Mouse (Mus musculus) MEL (cell line): ENCODE results near the gene Hes2. TPM values are rescaled to one million over a fixed set of nuclear protein-coding genes. Genes with fewer than 3 reads are reported as not detected.

Experiments used
- DNase-seq: peaks from one replicate; pipeline ENCODE4 v3.0.0; 2011; ENCODE audit warnings: low read depth, low spot score
- H3K27ac ChIP-seq: 2 replicates; pipeline ENCODE4 v1.5.1; 2012; ENCODE audit warnings: low read depth, mild to moderate bottlenecking, control low read depth, low read length, moderate library complexity; ENCODE audit not compliant: control insufficient read depth
- H3K27me3 ChIP-seq, 2 experiments: fragments of 150-350 bp in 1 of 2; sonication (generic) in 1 of 2; 2 replicates each; pipeline ENCODE4 v1.6.1; 2012; ENCODE audit warnings: low read length in 2 of 2, mild to moderate bottlenecking in 2 of 2, improper control_type of control experiment in 1 of 2, moderate library complexity in 1 of 2; ENCODE audit not compliant: insufficient read depth in 2 of 2, control insufficient read depth in 1 of 2
- H3K36me3 ChIP-seq, 2 experiments: 2 replicates each; pipeline ENCODE4 v1.6.1; 2012 to 2014; ENCODE audit warnings: low read length in 2 of 2, improper control_type of control experiment in 1 of 2, inconsistent platforms in 1 of 2, mild to moderate bottlenecking in 1 of 2; ENCODE audit not compliant: insufficient read depth in 2 of 2, control insufficient read depth in 1 of 2
- H3K4me1 ChIP-seq, 2 experiments: fragments of 150-350 bp in 1 of 2; sonication (generic) in 1 of 2; 2 replicates each; pipeline ENCODE4 v1.6.1; 2012; ENCODE audit warnings: low read length in 2 of 2, improper control_type of control experiment in 1 of 2, mild to moderate bottlenecking in 1 of 2; ENCODE audit not compliant: insufficient read depth in 2 of 2, control insufficient read depth in 1 of 2
- H3K4me3 ChIP-seq, 2 experiments: fragments of 150-350 bp in 1 of 2; sonication (generic) in 1 of 2; 2 replicates each; pipeline ENCODE4 v1.5.1; 2012; ENCODE audit warnings: low read depth in 2 of 2, low read length in 2 of 2, mild to moderate bottlenecking in 2 of 2, moderate library complexity in 2 of 2, control low read depth in 1 of 2, improper control_type of control experiment in 1 of 2; ENCODE audit not compliant: control insufficient read depth in 1 of 2, insufficient read depth in 1 of 2
- H3K79me2 ChIP-seq: 2 replicates; pipeline ENCODE4 v1.6.1; 2012; ENCODE audit warnings: mild to moderate bottlenecking, low read length, moderate library complexity; ENCODE audit not compliant: control insufficient read depth, poor library complexity, insufficient read depth
- H3K9ac ChIP-seq: 2 replicates; pipeline ENCODE4 v1.6.1; 2012; ENCODE audit warnings: low read depth, mild to moderate bottlenecking, control low read depth, low read length, moderate library complexity; ENCODE audit not compliant: control insufficient read depth, poor library complexity, severe bottlenecking
- H3K9me3 ChIP-seq: fragments of 150-350 bp; sonication (generic); replicated peaks from 2 replicates; pipeline ENCODE4 v1.6.1; 2012; ENCODE audit warnings: mild to moderate bottlenecking, low read length, improper control_type of control experiment, moderate library complexity; ENCODE audit not compliant: insufficient read depth
- CHD1 ChIP-seq: IDR thresholded peaks from 2 replicates; pipeline ENCODE4 v1.6.1; 2012; ENCODE audit warnings: low read depth, mild to moderate bottlenecking, inconsistent platforms, low read length, improper control_type of control experiment
- CHD2 ChIP-seq: IDR thresholded peaks from 2 replicates; pipeline ENCODE4 v1.6.1; 2011; ENCODE audit warnings: low read length, improper control_type of control experiment
- CTCF ChIP-seq, 3 experiments: IDR thresholded peaks in 2 of 3; conservative IDR thresholded peaks in 1 of 3; 2 replicates each; pipeline ENCODE4 v1.5.1; 2011 to 2012; ENCODE audit warnings: low read length in 3 of 3, low read depth in 2 of 3, mild to moderate bottlenecking in 2 of 3, improper control_type of control experiment in 1 of 3, inconsistent platforms in 1 of 3, mixed read lengths in 1 of 3, moderate library complexity in 1 of 3; ENCODE audit not compliant: control insufficient read depth in 1 of 3, insufficient read depth in 1 of 3, poor library complexity in 1 of 3, severe bottlenecking in 1 of 3
- E2F4 ChIP-seq: IDR thresholded peaks from 2 replicates; pipeline ENCODE4 v1.6.1; 2011; ENCODE audit warnings: low read depth, low read length, improper control_type of control experiment, borderline replicate concordance
- GABPA ChIP-seq: IDR thresholded peaks from 2 replicates; pipeline ENCODE4 v1.6.1; 2012; ENCODE audit warnings: low read depth, mild to moderate bottlenecking, inconsistent platforms, low read length, improper control_type of control experiment, moderate library complexity
- GATA1 ChIP-seq: IDR thresholded peaks from 2 replicates; pipeline ENCODE4 v1.6.1; 2011; ENCODE audit warnings: low read depth, low read length, improper control_type of control experiment
- JUND ChIP-seq: IDR thresholded peaks from 2 replicates; pipeline ENCODE4 v1.6.1; 2011; ENCODE audit warnings: low read depth, mild to moderate bottlenecking, improper control_type of control experiment, low read length
- KAT2A ChIP-seq: conservative IDR thresholded peaks from 2 replicates; pipeline ENCODE4 v1.6.1; 2012; ENCODE audit warnings: low read depth, low read length, improper control_type of control experiment, inconsistent platforms
- MAX ChIP-seq: IDR thresholded peaks from 2 replicates; pipeline ENCODE4 v1.6.1; 2011; ENCODE audit warnings: low read length, improper control_type of control experiment
- MEF2A ChIP-seq: IDR thresholded peaks from 2 replicates; pipeline ENCODE4 v1.6.1; 2014; ENCODE audit warnings: low read depth, mild to moderate bottlenecking, inconsistent platforms, low read length, improper control_type of control experiment; ENCODE audit not compliant: poor library complexity, insufficient replicate concordance, severe bottlenecking; ENCODE audit errors: extremely low read depth
- MYC ChIP-seq: IDR thresholded peaks from 2 replicates; pipeline ENCODE4 v1.6.1; 2011; ENCODE audit warnings: low read depth, mild to moderate bottlenecking, low read length, improper control_type of control experiment, moderate library complexity
- NELFE ChIP-seq: IDR thresholded peaks from 2 replicates; pipeline ENCODE4 v1.6.1; 2011; ENCODE audit warnings: low read depth, low read length, improper control_type of control experiment
- NRF1 ChIP-seq: IDR thresholded peaks from 2 replicates; pipeline ENCODE4 v1.6.1; 2014; ENCODE audit warnings: low read depth, mild to moderate bottlenecking, inconsistent platforms, low read length, improper control_type of control experiment, moderate library complexity; ENCODE audit not compliant: poor library complexity, insufficient read depth, severe bottlenecking
- POLR2A ChIP-seq, 2 experiments: IDR thresholded peaks; 2 replicates each; pipeline ENCODE4 v1.6.1; 2011 to 2012; ENCODE audit warnings: low read length in 2 of 2, mild to moderate bottlenecking in 2 of 2, control low read depth in 1 of 2, improper control_type of control experiment in 1 of 2, low read depth in 1 of 2, moderate library complexity in 1 of 2; ENCODE audit not compliant: control insufficient read depth in 1 of 2, insufficient read depth in 1 of 2, poor library complexity in 1 of 2
- POLR2AphosphoS2 ChIP-seq: IDR thresholded peaks from 2 replicates; pipeline ENCODE4 v1.6.1; 2011; ENCODE audit warnings: low read length, improper control_type of control experiment
- RAD21 ChIP-seq: IDR thresholded peaks from 2 replicates; pipeline ENCODE4 v1.6.1; 2011; ENCODE audit warnings: mild to moderate bottlenecking, low read depth, low read length, improper control_type of control experiment
- RCOR1 ChIP-seq: IDR thresholded peaks from 2 replicates; pipeline ENCODE4 v1.6.1; 2012; ENCODE audit warnings: low read depth, mild to moderate bottlenecking, inconsistent platforms, low read length, improper control_type of control experiment
- SIN3A ChIP-seq: IDR thresholded peaks from 2 replicates; pipeline ENCODE4 v1.6.1; 2012; ENCODE audit warnings: low read length, improper control_type of control experiment, inconsistent platforms
- SMC3 ChIP-seq: IDR thresholded peaks from 2 replicates; pipeline ENCODE4 v1.6.1; 2011; ENCODE audit warnings: low read depth, low read length, improper control_type of control experiment
- TAL1 ChIP-seq: IDR thresholded peaks from 2 replicates; pipeline ENCODE4 v1.6.1; 2012; ENCODE audit warnings: mild to moderate bottlenecking, inconsistent platforms, low read length, moderate library complexity, mixed read lengths
- TBP ChIP-seq: IDR thresholded peaks from 2 replicates; pipeline ENCODE4 v1.8.0; 2011; ENCODE audit warnings: low read depth, low read length, improper control_type of control experiment
- TCF12 ChIP-seq: IDR thresholded peaks from 2 replicates; pipeline ENCODE4 v1.6.1; 2014; ENCODE audit warnings: low read depth, mild to moderate bottlenecking, inconsistent platforms, low read length, improper control_type of control experiment, moderate library complexity
- UBTF ChIP-seq: IDR thresholded peaks from 2 replicates; pipeline ENCODE4 v1.6.1; 2012; ENCODE audit warnings: low read depth, mild to moderate bottlenecking, inconsistent platforms, low read length, improper control_type of control experiment, moderate library complexity, borderline replicate concordance; ENCODE audit not compliant: insufficient read depth
- USF1 ChIP-seq: IDR thresholded peaks from 2 replicates; pipeline ENCODE4 v1.6.1; 2014; ENCODE audit warnings: low read depth, mild to moderate bottlenecking, inconsistent platforms, low read length, improper control_type of control experiment, moderate library complexity
- USF2 ChIP-seq, 2 experiments: IDR thresholded peaks; 2 replicates each; pipeline ENCODE4 v1.6.1; 2011 to 2012; ENCODE audit warnings: improper control_type of control experiment in 2 of 2, low read length in 2 of 2, borderline replicate concordance in 1 of 2, inconsistent platforms in 1 of 2, low read depth in 1 of 2, mild to moderate bottlenecking in 1 of 2; ENCODE audit not compliant: insufficient read depth in 1 of 2
- polyA plus RNA-seq, 2 experiments: library from polyadenylated mRNA; stranded (reverse) in 1 of 2; unstranded in 1 of 2; fragments of >175 nt in 1 of 2; fragments of >200 nt in 1 of 2; gene quantifications; 2 replicates each; pipeline versions ENCODE4 v1.2.1 to v1.2.4; 2012; ENCODE audit warnings: low replicate concordance in 2 of 2, low read depth in 1 of 2; ENCODE audit not compliant: insufficient read length in 2 of 2, insufficient read depth in 1 of 2, missing spikeins in 1 of 2
- total RNA-seq: library from RNA; depleted of rRNA; stranded (reverse); fragments of 300-350 nt; gene quantifications from 2 replicates; pipeline ENCODE4 v1.2.3, GENCODE M21; 2012

Gene Hes2
- total and polyA plus RNA-seq, 3 experiments: 0.28 TPM; not detected in 2

GRCm38 (mm10) chr4:152124361-152124961 lies 34.2 kb upstream of the Hes2 start:
- no peak for DNase-seq
- no peak for TF ChIP-seq POLR2A (IDR thresholded peaks at IDR 0.05; ENCODE audit: control insufficient read depth in 1 of 2, insufficient read depth in 1 of 2, low read depth in 1 of 2, low read length in 2 of 2, poor library complexity in 1 of 2)
- TF ChIP-seq NELFE: no peak
- no peak for TF ChIP-seq NRF1
- no peak for TF ChIP-seq TAL1
- no peak for TF ChIP-seq CHD1
- TF ChIP-seq E2F4: no peak
- no peak for TF ChIP-seq KAT2A
- TF ChIP-seq MAX: no peak
- TF ChIP-seq TCF12: no peak
- TF ChIP-seq TBP: no peak
- TF ChIP-seq RAD21: no peak
- TF ChIP-seq CHD2: no peak
- no peak for TF ChIP-seq GATA1
- no peak for TF ChIP-seq USF1
- no peaks in the 10 kb centered on the region for H3K27me3 ChIP-seq
- no peaks in the 10 kb centered on the region for H3K36me3 ChIP-seq
- no peak overlapping the region for H3K27ac ChIP-seq
- H3K4me3 ChIP-seq: no peak overlapping the region
- no peak overlapping the region for H3K9ac ChIP-seq
- H3K4me1 ChIP-seq: no peaks in the 10 kb centered on the region
- H3K79me2 ChIP-seq: no peaks in the 10 kb centered on the region
- no peaks in the 10 kb centered on the region for H3K9me3 ChIP-seq

- Histone ChIP-seq H3K36me3 (no peaks in the 10 kb centered on the region), H3K4me1 (no peaks in the 10 kb centered on the region), H3K9ac (no peak overlapping the region), H3K9me3 (no peaks in the 10 kb centered on the region), H3K4me3 (no peak overlapping the region), H3K79me2 (no peaks in the 10 kb centered on the region), H3K27me3 (no peaks in the 10 kb centered on the region), H3K27ac (no peak overlapping the region)
- no peak for DNase-seq
- TF ChIP-seq MAX: no peak
- no peak for TF ChIP-seq MYC
- no peak for TF ChIP-seq UBTF
- TF ChIP-seq POLR2AphosphoS2: no peak
- no peak for TF ChIP-seq MEF2A
- no peak for TF ChIP-seq GABPA
- no peak for TF ChIP-seq JUND
- no peak for TF ChIP-seq SMC3
- TF ChIP-seq RAD21: no peak
- no peak for TF ChIP-seq RCOR1
- TF ChIP-seq CHD2: no peak
- no peak for TF ChIP-seq SIN3A
- TF ChIP-seq CTCF (IDR thresholded peaks at IDR 0.05 in 2 of 3, conservative IDR thresholded peaks at IDR 0.05 in 1 of 3; ENCODE audit: control insufficient read depth in 1 of 3, insufficient read depth in 1 of 3, low read depth in 2 of 3, low read length in 3 of 3, poor library complexity in 1 of 3, severe bottlenecking in 1 of 3): no peak
- no peak for TF ChIP-seq USF2 (IDR thresholded peaks at IDR 0.05; ENCODE audit: borderline replicate concordance in 1 of 2, insufficient read depth in 1 of 2, low read depth in 1 of 2, low read length in 2 of 2)
These were observed 33.3 kb upstream of the Hes2 start for GRCm38 (mm10) chr4:152125161-152126025.
